ENCODE assay signal across 8 mouse cellular contexts in genomic region chr10:81142551-81142981, GRCm38 (mm10). TPM values are rescaled to one million over a fixed set of nuclear protein-coding genes. Genes with fewer than 3 reads are reported as not detected.
DNase-seq lines count a peak whose midpoint lies in the region; ATAC-seq and TF ChIP-seq lines count a peak whose summit lies in the region.

No protein-coding gene starts in this region.

- H3K4me1 ChIP-seq in heart, embryonic 13.5 days: peaks cover 77% of the 10 kb centered on the region
- peaks cover 2% of the 10 kb centered on the region for H3K4me1 ChIP-seq in ES-Bruce4 (ENCODE audit: control insufficient read depth, insufficient read depth, low read length)
- peaks cover 37% of the 10 kb centered on the region for H3K4me1 ChIP-seq in brown adipose tissue, adult 24 weeks (ENCODE audit: control insufficient read depth, insufficient read depth, insufficient read length, low read length)
- peaks cover 67% of the 10 kb centered on the region for H3K4me1 ChIP-seq in limb, embryonic 10.5 days

- no peak overlapping the region for H3K4me3 ChIP-seq in heart, embryonic 13.5 days
- H3K4me3 ChIP-seq in ES-Bruce4 (ENCODE audit: low read depth, low read length): peak overlapping the region; percentile 10; the same call in 1 of the 2 replicates
- no peak overlapping the region for H3K4me3 ChIP-seq in brown adipose tissue, adult 24 weeks (ENCODE audit: insufficient read depth, low read depth, low read length)
- H3K4me3 ChIP-seq in limb, embryonic 10.5 days: no peak overlapping the region

- H3K27me3 ChIP-seq in heart, embryonic 13.5 days (replicated peaks): no peaks in the 10 kb centered on the region
- H3K27me3 ChIP-seq in ES-Bruce4 (ENCODE audit: control insufficient read depth, insufficient read depth, low read length, poor library complexity, severe bottlenecking): no peaks in the 10 kb centered on the region
- H3K27me3 ChIP-seq in limb, embryonic 10.5 days (ENCODE audit: low read depth, poor library complexity, severe bottlenecking): no peaks in the 10 kb centered on the region

- peak overlapping the region; percentile 95; the same call in 1 of the 2 replicates for H3K4me2 ChIP-seq in heart, embryonic 13.5 days

- 78% methylated on average over 5 of the region's 5 CpGs for WGBS in heart, embryonic 13.5 days
- WGBS in limb, embryonic 10.5 days: 90% methylated on average over 5 of the region's 5 CpGs

- peak overlapping the region; percentile 94 for H3K9ac ChIP-seq in heart, embryonic 13.5 days
- H3K9ac ChIP-seq in ES-Bruce4 (ENCODE audit: low read depth, poor library complexity, severe bottlenecking): peak overlapping the region; percentile 69

- H3K36me3 ChIP-seq in heart, embryonic 13.5 days: peaks cover 46% of the 10 kb centered on the region
- peaks cover 20% of the 10 kb centered on the region for H3K36me3 ChIP-seq in ES-Bruce4 (ENCODE audit: control insufficient read depth, insufficient read depth, low read length, poor library complexity, severe bottlenecking)
- peaks cover 71% of the 10 kb centered on the region for H3K36me3 ChIP-seq in limb, embryonic 10.5 days

- no peak for ATAC-seq in heart, embryonic 13.5 days (ENCODE audit: extremely low read depth, insufficient number of reproducible peaks, low FRiP score, low TSS enrichment)
- ATAC-seq in activated CD4-positive, CD25-positive, alpha-beta regulatory T cell, adult 4 months: no peak

- no peak for TF ChIP-seq EP300 in ES-Bruce4 (IDR thresholded peaks at IDR 0.05; ENCODE audit: insufficient read depth, low read depth, low read length)

- 0 out of 2 replicates have a peak overlapping the region, but pooled peaks have one; percentile 50 for H3K27ac ChIP-seq in heart, embryonic 13.5 days (replicated peaks)
- peak overlapping the region; percentile 51 for H3K27ac ChIP-seq in ES-Bruce4 (ENCODE audit: insufficient read depth, low read length)
- peak overlapping the region; percentile 21; the same call in 1 of the 2 replicates for H3K27ac ChIP-seq in brown adipose tissue, adult 24 weeks (replicated peaks; ENCODE audit: low read depth, low read length)
- peak overlapping the region; percentile 50 for H3K27ac ChIP-seq in limb, embryonic 10.5 days

- DNase-seq in heart, adult 9 months (ENCODE audit: low spot score in 2 of 2): no peak
- no peak for DNase-seq in limb, embryonic 10.5 days (ENCODE audit: low spot score)
- no peak for DNase-seq in urinary bladder, adult 18-20 months (ENCODE audit: low spot score in 2 of 2)
- no peak for DNase-seq in thymus, postnatal 10 days (ENCODE audit: low spot score in 2 of 2)

- no peak for TF ChIP-seq CTCF in ES-Bruce4 (IDR thresholded peaks at IDR 0.05; ENCODE audit: low read depth, low read length)

- no peak for TF ChIP-seq POLR2A in ES-Bruce4 (IDR thresholded peaks at IDR 0.05; ENCODE audit: insufficient read depth, low read length)

- no peaks in the 10 kb centered on the region for H3K9me3 ChIP-seq in heart, embryonic 13.5 days
- no peaks in the 10 kb centered on the region for H3K9me3 ChIP-seq in ES-Bruce4 (replicated peaks; ENCODE audit: control insufficient read depth, insufficient read depth, low read length, poor library complexity, severe bottlenecking)
- no peaks in the 10 kb centered on the region for H3K9me3 ChIP-seq in limb, embryonic 10.5 days (replicated peaks)

RNA-seq across cellular contexts. Expression of gene Zbtb7a, which starts 7.5 kb away (rescaled TPM):
- polyA plus RNA-seq in heart, embryonic 13.5 days (2015; fragmentation: Nextera tagmentation; extraction: Ambion mirVana): 19.5 and 20.1 TPM in 2 replicates
- 12.6 and 14.4 TPM in 2 replicates for polyA plus RNA-seq in ES-Bruce4 (2011; ENCODE audit: insufficient read depth, insufficient read length, low read depth, missing spikeins)
- polyA plus RNA-seq in brown adipose tissue, adult 24 weeks (2012; ENCODE audit: insufficient read depth, insufficient read length, missing spikeins): 28.4 and 29.6 TPM in 2 replicates
- 9.6 and 11.7 TPM in 2 replicates for polyA plus RNA-seq in limb, embryonic 10.5 days (2016; fragmentation: Nextera tagmentation; extraction: Ambion mirVana)
- polyA plus RNA-seq in activated CD4-positive, CD25-positive, alpha-beta regulatory T cell, adult 4 months (2017; shearing (Covaris generic)): 10 to 100 TPM; 10.7 to 12.4 TPM

RNA-seq across cellular contexts. Expression of gene Pias4, which starts 25.2 kb away (rescaled TPM):
- polyA plus RNA-seq in heart, embryonic 13.5 days (2015; fragmentation: Nextera tagmentation; extraction: Ambion mirVana): 35.7 and 40.3 TPM in 2 replicates
- polyA plus RNA-seq in ES-Bruce4 (2011; ENCODE audit: insufficient read depth, insufficient read length, low read depth, missing spikeins): 36.8 and 44.9 TPM in 2 replicates
- 10.3 and 13.4 TPM in 2 replicates for polyA plus RNA-seq in brown adipose tissue, adult 24 weeks (2012; ENCODE audit: insufficient read depth, insufficient read length, missing spikeins)
- polyA plus RNA-seq in limb, embryonic 10.5 days (2016; fragmentation: Nextera tagmentation; extraction: Ambion mirVana): 73.6 and 73.9 TPM in 2 replicates
- polyA plus RNA-seq in activated CD4-positive, CD25-positive, alpha-beta regulatory T cell, adult 4 months (2017; shearing (Covaris generic)): 10 to 100 TPM; 17.6 to 23.8 TPM

RNA-seq across cellular contexts. Expression of gene Eef2, which starts 33.9 kb away (rescaled TPM):
- polyA plus RNA-seq in heart, embryonic 13.5 days (2015; fragmentation: Nextera tagmentation; extraction: Ambion mirVana): 393 and 411 TPM in 2 replicates
- polyA plus RNA-seq in ES-Bruce4 (2011; ENCODE audit: insufficient read depth, insufficient read length, low read depth, missing spikeins): 2,442 and 2,478 TPM in 2 replicates
- 538 and 581 TPM in 2 replicates for polyA plus RNA-seq in brown adipose tissue, adult 24 weeks (2012; ENCODE audit: insufficient read depth, insufficient read length, missing spikeins)
- 575 and 611 TPM in 2 replicates for polyA plus RNA-seq in limb, embryonic 10.5 days (2016; fragmentation: Nextera tagmentation; extraction: Ambion mirVana)
- 1,000 to 10,000 TPM in 1 of 2 experiments, 100 to 1,000 TPM in 1; 933 to 1,303 TPM for polyA plus RNA-seq in activated CD4-positive, CD25-positive, alpha-beta regulatory T cell, adult 4 months (2017; shearing (Covaris generic))

RNA-seq across cellular contexts. Expression of gene Map2k2, which starts 36.9 kb away (rescaled TPM):
- 150 TPM in 2 replicates for polyA plus RNA-seq in heart, embryonic 13.5 days (2015; fragmentation: Nextera tagmentation; extraction: Ambion mirVana)
- polyA plus RNA-seq in ES-Bruce4 (2011; ENCODE audit: insufficient read depth, insufficient read length, low read depth, missing spikeins): 46.3 and 53.0 TPM in 2 replicates
- polyA plus RNA-seq in brown adipose tissue, adult 24 weeks (2012; ENCODE audit: insufficient read depth, insufficient read length, missing spikeins): 64.4 and 88.3 TPM in 2 replicates
- polyA plus RNA-seq in limb, embryonic 10.5 days (2016; fragmentation: Nextera tagmentation; extraction: Ambion mirVana): 244 and 245 TPM in 2 replicates
- polyA plus RNA-seq in activated CD4-positive, CD25-positive, alpha-beta regulatory T cell, adult 4 months (2017; shearing (Covaris generic)): 10 to 100 TPM; 21.3 to 26.5 TPM

RNA-seq across cellular contexts. Expression of gene Dapk3, which starts 40.2 kb away (rescaled TPM):
- polyA plus RNA-seq in heart, embryonic 13.5 days (2015; fragmentation: Nextera tagmentation; extraction: Ambion mirVana): 41.5 and 42.4 TPM in 2 replicates
- polyA plus RNA-seq in ES-Bruce4 (2011; ENCODE audit: insufficient read depth, insufficient read length, low read depth, missing spikeins): 61.2 and 64.8 TPM in 2 replicates
- 15.7 and 31.7 TPM in 2 replicates for polyA plus RNA-seq in brown adipose tissue, adult 24 weeks (2012; ENCODE audit: insufficient read depth, insufficient read length, missing spikeins)
- polyA plus RNA-seq in limb, embryonic 10.5 days (2016; fragmentation: Nextera tagmentation; extraction: Ambion mirVana): 46.5 and 52.0 TPM in 2 replicates
- 1 to 10 TPM; 4.1 to 4.9 TPM for polyA plus RNA-seq in activated CD4-positive, CD25-positive, alpha-beta regulatory T cell, adult 4 months (2017; shearing (Covaris generic))
